Mouse (Mus musculus): ENCODE data around the gene Tipin. TPM values are rescaled to one million over a fixed set of nuclear protein-coding genes. Genes with fewer than 3 reads are reported as not detected.

The Tipin gene
- polyA plus RNA-seq, 1 experiment from 2014 or later: 109 TPM

- Histone ChIP-seq H3K4me3 (ENCODE audit: low read depth, low read length) (no peak overlapping the region), H3K36me3 (replicated peaks; ENCODE audit: insufficient read depth, low read length) (no peaks in the 10 kb centered on the region), H3K9ac (replicated peaks) (no peak overlapping the region), H3K27me3 (ENCODE audit: insufficient read depth, low read length) (no peaks in the 10 kb centered on the region), H3K27ac (ENCODE audit: low read depth) (no peak overlapping the region), H3K4me1 (ENCODE audit: insufficient read depth) (no peaks in the 10 kb centered on the region), H3K4me2 (ENCODE audit: low read depth, low read length) (no peak overlapping the region), H3K9me3 (ENCODE audit: low read length) (no peaks in the 10 kb centered on the region)
- no peak for DNase-seq
- ATAC-seq: no peak
- no peak for TF ChIP-seq CTCF (IDR thresholded peaks at IDR 0.05; ENCODE audit: low read depth)
- no peak for TF ChIP-seq EP300 (IDR thresholded peaks at IDR 0.05; ENCODE audit: low read depth)
- 48% methylated on average over 5 of the region's 5 CpGs for WGBS (ENCODE audit: insufficient replicate concordance)
Observed at GRCm38 (mm10) chr9:64345931-64346330, 64.5 kb downstream of the Tipin start.

- DNase-seq: no peak
- WGBS (ENCODE audit: insufficient replicate concordance): 0% methylated on average over 1 of the region's 1 CpGs
Observed at GRCm38 (mm10) chr9:64347377-64347776, 66.0 kb downstream of the Tipin start.

GRCm38 (mm10) chr9:64349490-64349889 lies 68.1 kb downstream of the Tipin start:
- H3K27ac ChIP-seq (ENCODE audit: low read depth): no peak overlapping the region
- H3K4me1 ChIP-seq (ENCODE audit: insufficient read depth): no peaks in the 10 kb centered on the region
- no peak for DNase-seq
- TF ChIP-seq CTCF (IDR thresholded peaks at IDR 0.05; ENCODE audit: low read depth) (no peak), EP300 (IDR thresholded peaks at IDR 0.05; ENCODE audit: low read depth) (no peak)
- no peak overlapping the region for H3K9ac ChIP-seq (replicated peaks)
- no peak overlapping the region for H3K4me2 ChIP-seq (ENCODE audit: low read depth, low read length)
- no peaks in the 10 kb centered on the region for H3K27me3 ChIP-seq (ENCODE audit: insufficient read depth, low read length)
- no peak overlapping the region for H3K4me3 ChIP-seq (ENCODE audit: low read depth, low read length)
- 63% methylated on average over 5 of the region's 5 CpGs for WGBS (ENCODE audit: insufficient replicate concordance)
- H3K36me3 ChIP-seq (replicated peaks; ENCODE audit: insufficient read depth, low read length): no peaks in the 10 kb centered on the region
- H3K9me3 ChIP-seq (ENCODE audit: low read length): no peaks in the 10 kb centered on the region
- ATAC-seq: no peak

More at GRCm38 (mm10) chr9:64347377-64347776, 66.0 kb downstream of the Tipin start:
- Histone ChIP-seq H3K27ac (ENCODE audit: low read depth) (no peak overlapping the region), H3K27me3 (ENCODE audit: insufficient read depth, low read length) (no peaks in the 10 kb centered on the region), H3K36me3 (replicated peaks; ENCODE audit: insufficient read depth, low read length) (no peaks in the 10 kb centered on the region), H3K4me3 (ENCODE audit: low read depth, low read length) (no peak overlapping the region), H3K4me2 (ENCODE audit: low read depth, low read length) (no peak overlapping the region), H3K4me1 (ENCODE audit: insufficient read depth) (no peaks in the 10 kb centered on the region), H3K9me3 (ENCODE audit: low read length) (no peaks in the 10 kb centered on the region), H3K9ac (replicated peaks) (no peak overlapping the region)
- TF ChIP-seq CTCF (IDR thresholded peaks at IDR 0.05; ENCODE audit: low read depth) (peak; percentile 71), EP300 (IDR thresholded peaks at IDR 0.05; ENCODE audit: low read depth) (no peak)
- ATAC-seq: no peak

- TF ChIP-seq EP300 (IDR thresholded peaks at IDR 0.05; ENCODE audit: low read depth) (no peak), CTCF (IDR thresholded peaks at IDR 0.05; ENCODE audit: low read depth) (peak; percentile 78)
- DNase-seq: peak; percentile 44
- no peaks in the 10 kb centered on the region for H3K9me3 ChIP-seq (ENCODE audit: low read length)
- no peak for ATAC-seq
- 31% methylated on average over 3 of the region's 3 CpGs for WGBS (ENCODE audit: insufficient replicate concordance)
- H3K4me1 ChIP-seq (ENCODE audit: insufficient read depth): no peaks in the 10 kb centered on the region
- no peak overlapping the region for H3K9ac ChIP-seq (replicated peaks)
- H3K27me3 ChIP-seq (ENCODE audit: insufficient read depth, low read length): no peaks in the 10 kb centered on the region
- H3K27ac ChIP-seq (ENCODE audit: low read depth): no peak overlapping the region
- no peak overlapping the region for H3K4me2 ChIP-seq (ENCODE audit: low read depth, low read length)
- H3K4me3 ChIP-seq (ENCODE audit: low read depth, low read length): no peak overlapping the region
- no peaks in the 10 kb centered on the region for H3K36me3 ChIP-seq (replicated peaks; ENCODE audit: insufficient read depth, low read length)
Observed at GRCm38 (mm10) chr9:64351191-64351590, 69.8 kb downstream of the Tipin start.

Other genes with a start within 250 kb of the Tipin start
- not detected in 2 replicates for gene Lctl, start 164.4 kb upstream of the Tipin start, polyA plus RNA-seq (2015; fragmentation: Nextera tagmentation; extraction: Ambion mirVana)
- gene Zwilch, start 108.5 kb upstream of the Tipin start, polyA plus RNA-seq (2015; fragmentation: Nextera tagmentation; extraction: Ambion mirVana): 2.7 and 4.1 TPM in 2 replicates
- 600 and 612 TPM in 2 replicates for gene Rpl4, start 108.2 kb upstream of the Tipin start, polyA plus RNA-seq (2015; fragmentation: Nextera tagmentation; extraction: Ambion mirVana)
- 12.7 and 14.8 TPM in 2 replicates for gene Snapc5, start 102.3 kb upstream of the Tipin start, polyA plus RNA-seq (2015; fragmentation: Nextera tagmentation; extraction: Ambion mirVana)
- 0.61 and 0.84 TPM in 2 replicates for gene Uchl4, start 46.4 kb upstream of the Tipin start, polyA plus RNA-seq (2015; fragmentation: Nextera tagmentation; extraction: Ambion mirVana)
- gene Map2k1, start 27.9 kb upstream of the Tipin start, polyA plus RNA-seq (2015; fragmentation: Nextera tagmentation; extraction: Ambion mirVana): 27.5 and 28.9 TPM in 2 replicates
- gene Dis3l, start 59.7 kb downstream of the Tipin start, polyA plus RNA-seq (2015; fragmentation: Nextera tagmentation; extraction: Ambion mirVana): 3.7 and 5.1 TPM in 2 replicates
- 0.11 and 0.15 TPM in 2 replicates for gene Megf11, start 104.0 kb downstream of the Tipin start, polyA plus RNA-seq (2015; fragmentation: Nextera tagmentation; extraction: Ambion mirVana)

All from liver, postnatal 0 days (tissue).